Mouse (Mus musculus): ENCODE measurements around the gene Ncaph. TPM values are rescaled to one million over a fixed set of nuclear protein-coding genes. Genes with fewer than 3 reads are reported as not detected.
A peak's percentile ranks its signal among the peaks of the same experiment; 100 is the strongest.
"Not testable (repeated sequence)": the region's sequence is repeated elsewhere in the genome, so short reads cannot be mapped to it uniquely, and the experiment has no call there.

Ncaph gene
- polyA plus RNA-seq, 1 experiment from 2014 or later, result 125 TPM

DNA sequence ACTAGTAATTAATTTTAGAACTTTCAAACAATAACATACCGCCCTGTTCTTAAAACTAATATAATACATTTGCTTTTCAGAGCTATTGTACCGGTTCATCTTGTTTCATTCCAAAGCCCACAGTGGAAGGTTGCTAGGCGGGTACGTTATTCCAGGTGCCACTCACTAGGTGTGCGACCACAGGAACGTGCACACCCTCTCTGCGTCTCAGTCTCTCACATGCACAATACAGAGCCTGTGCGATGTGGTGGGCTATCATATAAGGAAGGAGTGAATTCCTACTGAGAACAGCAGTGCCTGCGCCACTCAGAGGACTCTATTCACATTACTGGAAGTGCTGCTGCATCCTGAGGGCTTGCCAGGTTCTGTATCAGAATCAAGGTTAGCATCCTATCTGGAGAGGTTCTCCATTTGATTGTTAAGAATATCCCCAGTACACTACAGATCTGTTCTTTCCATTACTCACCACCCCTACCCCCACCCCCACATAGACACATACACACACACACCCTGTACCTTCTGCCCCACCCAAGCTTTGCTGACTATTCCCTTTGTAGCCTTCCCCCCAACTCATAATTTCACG, 4.2 kb upstream of the Ncaph start:
- no peaks in the 10 kb centered on the region for H3K27me3 ChIP-seq (ENCODE audit: low read depth, poor library complexity, severe bottlenecking)
- no peaks in the 10 kb centered on the region for H3K9me3 ChIP-seq (replicated peaks)
- no peak for DNase-seq (ENCODE audit: low spot score)
- H3K4me3 ChIP-seq, result no peak overlapping the region
- peaks cover 34% of the 10 kb centered on the region for H3K36me3 ChIP-seq
- 88% methylated on average over 10 of the region's 10 CpGs for WGBS
- H3K4me1 ChIP-seq, result peaks cover 36% of the 10 kb centered on the region
- no peak overlapping the region for H3K27ac ChIP-seq

GRCm38 (mm10) chr2:127136979-127137378, 3.2 kb upstream of the Ncaph start:
- no peaks in the 10 kb centered on the region for H3K9me3 ChIP-seq (replicated peaks)
- peak; percentile 66 for DNase-seq (ENCODE audit: low spot score)
- peaks cover 33% of the 10 kb centered on the region for H3K36me3 ChIP-seq
- H3K27ac ChIP-seq, result peak overlapping the region; percentile 64
- no peak overlapping the region for H3K4me3 ChIP-seq
- WGBS, result 46% methylated on average over 5 of the region's 5 CpGs
- no peaks in the 10 kb centered on the region for H3K27me3 ChIP-seq (ENCODE audit: low read depth, poor library complexity, severe bottlenecking)
- peaks cover 36% of the 10 kb centered on the region for H3K4me1 ChIP-seq

- not testable (repeated sequence) for DNase-seq (ENCODE audit: low spot score); H3K4me3 ChIP-seq; H3K9me3 ChIP-seq (replicated peaks); H3K27me3 ChIP-seq (ENCODE audit: low read depth, poor library complexity, severe bottlenecking); H3K27ac ChIP-seq
- WGBS, result 59% methylated on average over 3 of the region's 3 CpGs
- Histone ChIP-seq H3K4me1 (peaks cover 40% of the 10 kb centered on the region), H3K36me3 (peaks cover 24% of the 10 kb centered on the region)
Measured at GRCm38 (mm10) chr2:127135255-127135654, 1.5 kb upstream of the Ncaph start.

DNA sequence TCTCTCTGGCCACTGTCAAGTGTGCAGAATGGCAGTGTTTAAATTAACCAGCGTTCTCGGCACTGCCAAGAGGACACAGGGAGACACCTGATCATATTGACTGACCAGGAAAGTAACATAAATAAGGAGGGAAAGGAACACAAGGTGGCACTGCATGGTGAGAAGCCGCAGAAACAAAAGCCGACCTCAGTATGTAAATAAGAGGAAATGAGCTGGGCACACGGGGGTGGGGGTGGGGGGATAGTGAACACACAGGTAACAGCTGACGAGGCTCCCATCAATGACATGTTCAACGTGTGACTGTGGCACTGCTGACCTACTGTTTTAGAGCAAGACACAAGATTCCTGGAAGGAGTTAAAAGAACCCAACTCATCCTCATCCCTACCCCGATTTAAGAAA, 2.4 kb downstream of the Ncaph start:
- WGBS, result 80% methylated on average over 8 of the region's 8 CpGs
- Histone ChIP-seq H3K36me3 (peaks cover 45% of the 10 kb centered on the region), H3K27ac (no peak overlapping the region), H3K9me3 (replicated peaks) (no peaks in the 10 kb centered on the region), H3K4me3 (no peak overlapping the region), H3K4me1 (peaks cover 28% of the 10 kb centered on the region), H3K27me3 (ENCODE audit: low read depth, poor library complexity, severe bottlenecking) (no peaks in the 10 kb centered on the region)
- DNase-seq (ENCODE audit: low spot score), result no peak

DNA sequence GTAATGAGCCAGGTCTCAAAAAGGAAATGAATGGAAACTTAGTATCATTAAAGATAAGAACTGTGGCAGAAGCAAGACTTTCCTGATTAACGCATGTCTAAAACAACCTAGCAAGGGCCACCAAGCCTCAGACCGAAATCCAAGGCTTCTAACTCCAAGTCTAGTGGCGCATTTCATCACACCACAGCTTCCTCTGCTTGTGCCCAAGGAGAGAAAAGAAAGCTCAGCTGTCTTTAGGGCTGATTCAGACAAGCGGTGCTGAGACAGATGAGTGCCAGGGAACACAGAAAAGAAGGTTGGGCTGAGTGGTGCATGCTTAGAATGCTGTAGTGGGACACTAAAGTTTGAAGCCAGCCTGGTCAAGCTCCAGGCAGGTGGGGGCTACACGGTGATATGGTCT, 4.8 kb downstream of the Ncaph start:
- no peak overlapping the region for H3K27ac ChIP-seq
- no peak overlapping the region for H3K4me3 ChIP-seq
- no peaks in the 10 kb centered on the region for H3K27me3 ChIP-seq (ENCODE audit: low read depth, poor library complexity, severe bottlenecking)
- H3K4me1 ChIP-seq, result peaks cover 20% of the 10 kb centered on the region
- no peak for DNase-seq (ENCODE audit: low spot score)
- H3K36me3 ChIP-seq, result peaks cover 70% of the 10 kb centered on the region
- WGBS, result 92% methylated on average over 5 of the region's 5 CpGs
- no peaks in the 10 kb centered on the region for H3K9me3 ChIP-seq (replicated peaks)

- H3K36me3 ChIP-seq, result peaks cover 100% of the 10 kb centered on the region
- H3K9me3 ChIP-seq (replicated peaks), result no peaks in the 10 kb centered on the region
- no peak overlapping the region for H3K27ac ChIP-seq
- WGBS, result 95% methylated on average over 8 of the region's 8 CpGs
- no peak for DNase-seq (ENCODE audit: low spot score)
- H3K27me3 ChIP-seq (ENCODE audit: low read depth, poor library complexity, severe bottlenecking), result no peaks in the 10 kb centered on the region
- H3K4me1 ChIP-seq, result no peaks in the 10 kb centered on the region
- no peak overlapping the region for H3K4me3 ChIP-seq
Measured at GRCm38 (mm10) chr2:127121591-127122235, 12.0 kb downstream of the Ncaph start.

DNA sequence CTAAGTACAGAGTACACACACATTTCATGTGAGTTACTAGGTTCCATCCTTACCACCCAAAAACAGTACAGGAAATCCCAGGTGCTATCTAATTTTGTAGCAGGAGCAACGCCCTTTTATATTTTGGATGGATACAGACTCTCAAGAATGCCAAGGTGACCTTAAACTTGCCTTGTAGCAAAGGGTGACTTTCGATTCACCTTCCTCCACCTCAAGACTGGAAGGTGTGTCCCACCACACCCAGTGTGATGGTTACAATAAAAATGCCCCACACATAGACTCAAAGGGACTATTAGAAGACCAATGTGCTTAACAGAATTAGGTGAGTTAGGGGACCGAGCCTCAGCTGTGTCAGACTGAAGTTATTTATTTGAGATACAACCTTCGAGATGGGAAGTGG, 24.8 kb downstream of the Ncaph start:
- Histone ChIP-seq H3K27ac (no peak overlapping the region), H3K27me3 (ENCODE audit: low read depth, poor library complexity, severe bottlenecking) (no peaks in the 10 kb centered on the region), H3K4me1 (no peaks in the 10 kb centered on the region), H3K36me3 (peaks cover 100% of the 10 kb centered on the region), H3K4me3 (no peak overlapping the region), H3K9me3 (replicated peaks) (no peaks in the 10 kb centered on the region)
- WGBS, result 96% methylated on average over 4 of the region's 4 CpGs
- DNase-seq (ENCODE audit: low spot score), result no peak

GRCm38 (mm10) chr2:127092000-127092399, 41.8 kb downstream of the Ncaph start:
- H3K9me3 ChIP-seq (replicated peaks), result no peaks in the 10 kb centered on the region
- DNase-seq (ENCODE audit: low spot score), result no peak
- peaks cover 7% of the 10 kb centered on the region for H3K36me3 ChIP-seq
- H3K27me3 ChIP-seq (ENCODE audit: low read depth, poor library complexity, severe bottlenecking), result no peaks in the 10 kb centered on the region
- H3K4me3 ChIP-seq, result no peak overlapping the region
- 66% methylated on average over 8 of the region's 8 CpGs for WGBS
- no peaks in the 10 kb centered on the region for H3K4me1 ChIP-seq
- no peak overlapping the region for H3K27ac ChIP-seq

- not testable (repeated sequence) for H3K27me3 ChIP-seq (ENCODE audit: low read depth, poor library complexity, severe bottlenecking); DNase-seq (ENCODE audit: low spot score); H3K9me3 ChIP-seq (replicated peaks); H3K4me1 ChIP-seq; H3K27ac ChIP-seq; H3K4me3 ChIP-seq
- peaks cover 14% of the 10 kb centered on the region for H3K36me3 ChIP-seq
Measured at GRCm38 (mm10) chr2:127090151-127090550, 43.6 kb downstream of the Ncaph start.

DNA sequence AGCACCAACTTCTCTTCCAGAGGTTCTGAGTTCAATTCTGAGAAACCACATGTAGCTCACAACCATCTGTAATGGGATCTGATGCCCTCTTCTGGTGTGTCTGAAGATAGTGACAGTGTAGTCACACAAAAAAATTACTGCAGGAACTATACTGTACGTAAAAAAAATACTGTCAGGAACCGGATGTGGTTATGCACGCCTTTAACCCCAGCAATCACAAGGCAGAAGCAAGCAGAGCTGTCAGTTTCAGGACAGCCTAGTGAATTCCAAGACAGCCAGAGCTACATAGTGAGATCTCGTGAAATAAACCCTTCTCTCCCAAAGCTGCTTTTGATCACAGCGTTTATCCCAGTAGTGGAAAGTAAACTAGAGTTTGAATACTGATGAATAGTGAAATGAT, 47.5 kb downstream of the Ncaph start:
- DNase-seq (ENCODE audit: low spot score), result no peak
- no peaks in the 10 kb centered on the region for H3K27me3 ChIP-seq (ENCODE audit: low read depth, poor library complexity, severe bottlenecking)
- no peaks in the 10 kb centered on the region for H3K4me1 ChIP-seq
- WGBS, result 94% methylated on average over 5 of the region's 5 CpGs
- H3K27ac ChIP-seq, result no peak overlapping the region
- H3K36me3 ChIP-seq, result peaks cover 14% of the 10 kb centered on the region
- H3K4me3 ChIP-seq, result no peak overlapping the region
- H3K9me3 ChIP-seq (replicated peaks), result no peaks in the 10 kb centered on the region

DNA sequence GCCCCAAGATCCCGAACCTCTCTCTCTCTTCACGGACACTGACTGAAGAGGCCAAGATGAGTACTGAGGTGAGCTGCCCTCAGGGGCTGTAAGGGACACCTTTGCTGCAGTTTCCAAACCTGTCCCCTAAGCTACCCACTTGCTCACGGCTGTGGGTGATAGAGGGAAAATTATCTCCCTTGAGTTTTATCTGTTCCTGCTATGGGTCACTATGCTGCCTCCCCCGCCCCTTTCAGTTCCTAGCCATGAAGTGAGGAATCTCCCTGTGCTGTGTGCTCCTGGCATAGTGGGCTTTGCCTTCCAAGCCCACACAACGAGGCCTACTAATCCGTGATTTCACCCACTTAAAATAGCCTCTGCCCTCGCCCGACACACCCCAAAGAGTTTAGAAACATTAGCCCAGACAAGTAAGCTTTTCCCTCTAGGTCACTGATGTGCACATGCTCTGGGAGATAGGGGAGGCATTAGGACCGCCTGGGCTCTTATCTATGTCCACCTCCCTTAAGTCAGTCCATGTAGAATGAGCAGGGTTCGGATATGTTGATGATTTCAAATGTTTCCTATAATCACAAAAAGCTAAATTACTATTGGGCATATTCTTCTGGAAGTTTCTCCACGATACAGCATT, 53.0 kb downstream of the Ncaph start:
- no peak for DNase-seq (ENCODE audit: low spot score)
- Histone ChIP-seq H3K4me3 (no peak overlapping the region), H3K27me3 (ENCODE audit: low read depth, poor library complexity, severe bottlenecking) (no peaks in the 10 kb centered on the region), H3K9me3 (replicated peaks) (no peaks in the 10 kb centered on the region), H3K27ac (no peak overlapping the region), H3K4me1 (no peaks in the 10 kb centered on the region), H3K36me3 (peaks cover 5% of the 10 kb centered on the region; the same call in 1 of the 2 replicates)
- 93% methylated on average over 11 of the region's 11 CpGs for WGBS

- no peak overlapping the region for H3K4me3 ChIP-seq
- peaks cover 5% of the 10 kb centered on the region; the same call in 1 of the 2 replicates for H3K36me3 ChIP-seq
Measured at GRCm38 (mm10) chr2:127079881-127080590, 53.7 kb downstream of the Ncaph start.

GRCm38 (mm10) chr2:127079066-127079465, 54.7 kb downstream of the Ncaph start:
- not testable (repeated sequence) for H3K27ac ChIP-seq; DNase-seq (ENCODE audit: low spot score); H3K27me3 ChIP-seq (ENCODE audit: low read depth, poor library complexity, severe bottlenecking); H3K36me3 ChIP-seq; H3K4me1 ChIP-seq; H3K4me3 ChIP-seq; H3K9me3 ChIP-seq (replicated peaks)
- 67% methylated on average over 2 of the region's 2 CpGs for WGBS

More at GRCm38 (mm10) chr2:127079881-127080590, 53.7 kb downstream of the Ncaph start:
- Histone ChIP-seq H3K4me1 (no peaks in the 10 kb centered on the region), H3K27me3 (ENCODE audit: low read depth, poor library complexity, severe bottlenecking) (no peaks in the 10 kb centered on the region), H3K27ac (no peak overlapping the region), H3K9me3 (replicated peaks) (no peaks in the 10 kb centered on the region)
- no peak for DNase-seq (ENCODE audit: low spot score)
- WGBS, result 94% methylated on average over 11 of the region's 11 CpGs

All from limb, embryonic 10.5 days (tissue).